Mouse (Mus musculus): ENCODE results near the gene Gm4070. TPM values are rescaled to one million over a fixed set of nuclear protein-coding genes. Genes with fewer than 3 reads are reported as not detected.

Gene Gm4070
- polyA plus RNA-seq, 1 experiment from 2014 or later, result not detected

Other genes starting within 250 kb of the Gm4070 start
- 183 and 192 TPM in 2 replicates for gene Ilk, start 217.4 kb downstream of the Gm4070 start, polyA plus RNA-seq (2015; fragmentation: Nextera tagmentation; extraction: Ambion mirVana)
- 22.4 and 23.4 TPM in 2 replicates for gene Rrp8, start 216.6 kb downstream of the Gm4070 start, polyA plus RNA-seq (2015; fragmentation: Nextera tagmentation; extraction: Ambion mirVana)
- gene Taf10, start 209.6 kb downstream of the Gm4070 start, polyA plus RNA-seq (2015; fragmentation: Nextera tagmentation; extraction: Ambion mirVana), result 76.5 and 78.4 TPM in 2 replicates
- gene Tpp1, start 201.7 kb downstream of the Gm4070 start, polyA plus RNA-seq (2015; fragmentation: Nextera tagmentation; extraction: Ambion mirVana), result 32.1 and 38.6 TPM in 2 replicates
- gene Dchs1, start 166.3 kb downstream of the Gm4070 start, polyA plus RNA-seq (2015; fragmentation: Nextera tagmentation; extraction: Ambion mirVana), result 12.5 and 14.3 TPM in 2 replicates
- gene Mrpl17, start 142.9 kb downstream of the Gm4070 start, polyA plus RNA-seq (2015; fragmentation: Nextera tagmentation; extraction: Ambion mirVana), result 160 TPM in 2 replicates

Measured in midbrain, embryonic 16.5 days (tissue).